Mouse (Mus musculus) bone marrow macrophage, adult 2 months (primary cell): ENCODE measurements around the gene Hist1h4b. TPM values are rescaled to one million over a fixed set of nuclear protein-coding genes. Genes with fewer than 3 reads are reported as not detected.
A peak's percentile ranks its signal among the peaks of the same experiment; 100 is the strongest.

Source experiments
- H3K27ac ChIP-seq: 2 replicates; pipeline ENCODE4 v1.5.1; 2012; ENCODE audit warnings: low read depth, low read length; ENCODE audit not compliant: insufficient read depth
- H3K4me1 ChIP-seq: 2 replicates; pipeline ENCODE4 v1.6.1; 2012; ENCODE audit warnings: low read length; ENCODE audit not compliant: control insufficient read depth, insufficient read depth
- H3K4me3 ChIP-seq: 2 replicates; pipeline ENCODE4 v1.5.1; 2012; ENCODE audit warnings: mild to moderate bottlenecking, low read length, moderate library complexity; ENCODE audit not compliant: insufficient read depth
- CTCF ChIP-seq: IDR thresholded peaks from 2 replicates; pipeline ENCODE4 v1.5.1; 2012; ENCODE audit warnings: low read depth, mild to moderate bottlenecking, low read length, moderate library complexity
- POLR2A ChIP-seq: IDR thresholded peaks from 2 replicates; pipeline ENCODE4 v1.6.1; 2012; ENCODE audit warnings: mild to moderate bottlenecking, low read depth, low read length, borderline replicate concordance
- polyA plus RNA-seq: library from polyadenylated mRNA; stranded (reverse); fragments of >200 nt; gene quantifications from 2 replicates; pipeline ENCODE4 v1.2.4, GENCODE M21; 2012; ENCODE audit not compliant: missing spikeins, insufficient read depth, insufficient read length

Hist1h4b gene
- polyA plus RNA-seq, 1 experiment, result 5.1 TPM

GRCm38 (mm10) chr13:23747081-23747891 is 9.5 kb upstream of the Hist1h4b start:
- Histone ChIP-seq H3K4me1 (peaks cover 15% of the 10 kb centered on the region), H3K27ac (peak overlapping the region; percentile 100), H3K4me3 (peak overlapping the region; percentile 39; the same call in 1 of the 2 replicates)
- TF ChIP-seq CTCF (no peak), POLR2A (no peak)

GRCm38 (mm10) chr13:23747892-23748288 is 8.9 kb upstream of the Hist1h4b start:
- no peak overlapping the region for H3K4me3 ChIP-seq
- peak overlapping the region; percentile 100 for H3K27ac ChIP-seq
- no peak for TF ChIP-seq CTCF
- no peak for TF ChIP-seq POLR2A
- peaks cover 15% of the 10 kb centered on the region for H3K4me1 ChIP-seq

GRCm38 (mm10) chr13:23749563-23750121 is 7.2 kb upstream of the Hist1h4b start:
- TF ChIP-seq CTCF, result no peak
- Histone ChIP-seq H3K4me3 (no peak overlapping the region), H3K27ac (peak overlapping the region; percentile 4; the same call in 1 of the 2 replicates), H3K4me1 (peaks cover 13% of the 10 kb centered on the region)

- peaks cover 21% of the 10 kb centered on the region for H3K4me1 ChIP-seq
- peak within 1 kb of the TSS; percentile 63 for H3K4me3 ChIP-seq
- H3K27ac ChIP-seq, result peak within 1 kb of the TSS; percentile 96
Measured at GRCm38 (mm10) chr13:23750839-23751477, 5.9 kb upstream of the Hist1h4b start, which contains the start of gene Hist1h2ab. Gene Hist1h2ab (plus strand): TSS chr13:23751126.

GRCm38 (mm10) chr13:23751478-23751956 is 5.3 kb upstream of the Hist1h4b start:
- Histone ChIP-seq H3K27ac (peak overlapping the region; percentile 96), H3K4me1 (peaks cover 21% of the 10 kb centered on the region), H3K4me3 (peak overlapping the region; percentile 63)
- TF ChIP-seq CTCF (no peak), POLR2A (no peak)

- H3K4me1 ChIP-seq, result peaks cover 21% of the 10 kb centered on the region
- H3K27ac ChIP-seq, result peak within 1 kb of the TSS; percentile 96
- peak within 1 kb of the TSS; percentile 63 for H3K4me3 ChIP-seq
Measured at GRCm38 (mm10) chr13:23752067-23752741, 4.6 kb upstream of the Hist1h4b start, which contains the start of gene Hist1h3b. Gene Hist1h3b (plus strand): TSS chr13:23752267.

GRCm38 (mm10) chr13:23752742-23753172 is 4.1 kb upstream of the Hist1h4b start:
- Histone ChIP-seq H3K27ac (peak overlapping the region; percentile 80), H3K4me3 (peak overlapping the region; percentile 58), H3K4me1 (peaks cover 20% of the 10 kb centered on the region)
- no peak for TF ChIP-seq POLR2A
- TF ChIP-seq CTCF, result no peak

- Histone ChIP-seq H3K27ac (peak overlapping the region; percentile 26; the same call in 1 of the 2 replicates), H3K4me3 (no peak overlapping the region), H3K4me1 (peaks cover 16% of the 10 kb centered on the region)
- TF ChIP-seq CTCF (no peak), POLR2A (no peak)
Measured at GRCm38 (mm10) chr13:23753314-23754078, 3.3 kb upstream of the Hist1h4b start.

- H3K27ac ChIP-seq, result peak overlapping the region; percentile 43
- peaks cover 11% of the 10 kb centered on the region for H3K4me1 ChIP-seq
- no peak for TF ChIP-seq CTCF
- TF ChIP-seq POLR2A, result no peak
- no peak overlapping the region for H3K4me3 ChIP-seq
Measured at GRCm38 (mm10) chr13:23755000-23755399, 1.8 kb upstream of the Hist1h4b start.
